Mouse (Mus musculus) midbrain, embryonic 10.5 days (tissue): ENCODE results near the gene Zfp668. TPM values are rescaled to one million over a fixed set of nuclear protein-coding genes. Genes with fewer than 3 reads are reported as not detected.
"Not testable (repeated sequence)": the region's sequence is repeated elsewhere in the genome, so short reads cannot be mapped to it uniquely, and the experiment has no call there.

Experiments used
- DNase-seq: peaks from one replicate; pipeline ENCODE4 v3.0.0-alpha.2; 2017; ENCODE audit warnings: low spot score
- H3K27ac ChIP-seq: fragments of 300-500 bp; sonication (generic); replicated peaks from 2 replicates; pipeline ENCODE4 v1.5.1; 2016; ENCODE audit warnings: mild to moderate bottlenecking
- H3K27me3 ChIP-seq: fragments of 300-500 bp; sonication (generic); 2 replicates; pipeline ENCODE4 v1.6.1; 2016; ENCODE audit warnings: low read depth, mild to moderate bottlenecking; ENCODE audit not compliant: poor library complexity, severe bottlenecking
- H3K36me3 ChIP-seq: fragments of 300-500 bp; sonication (generic); 2 replicates; pipeline ENCODE4 v1.6.1; 2016; ENCODE audit warnings: mild to moderate bottlenecking, moderate library complexity
- H3K4me1 ChIP-seq: fragments of 300-500 bp; sonication (generic); 2 replicates; pipeline ENCODE4 v1.6.1; 2016
- H3K4me3 ChIP-seq: fragments of 300-500 bp; sonication (generic); 2 replicates; pipeline ENCODE4 v1.5.1; 2016; ENCODE audit warnings: mild to moderate bottlenecking, moderate library complexity
- H3K9me3 ChIP-seq: fragments of 300-500 bp; sonication (generic); replicated peaks from 2 replicates; pipeline ENCODE4 v1.6.1; 2016; ENCODE audit warnings: mild to moderate bottlenecking
- WGBS: fragments of 180-500 bp; shearing (Covaris S2); methylation state at CpG from one replicate; pipeline ENCODE4 v1.1.7; 2016; 5-methylcytosine and 5-hydroxymethylcytosine counted together
- polyA plus RNA-seq: library from polyadenylated mRNA; unstranded; fragments of >200 nt; fragmentation: Nextera tagmentation; extraction: Ambion mirVana; gene quantifications from 2 replicates; pipeline ENCODE4 v1.2.1, GENCODE M21; 2016

The Zfp668 gene
- polyA plus RNA-seq, 1 experiment from 2014 or later, result 41.5 TPM

DNA sequence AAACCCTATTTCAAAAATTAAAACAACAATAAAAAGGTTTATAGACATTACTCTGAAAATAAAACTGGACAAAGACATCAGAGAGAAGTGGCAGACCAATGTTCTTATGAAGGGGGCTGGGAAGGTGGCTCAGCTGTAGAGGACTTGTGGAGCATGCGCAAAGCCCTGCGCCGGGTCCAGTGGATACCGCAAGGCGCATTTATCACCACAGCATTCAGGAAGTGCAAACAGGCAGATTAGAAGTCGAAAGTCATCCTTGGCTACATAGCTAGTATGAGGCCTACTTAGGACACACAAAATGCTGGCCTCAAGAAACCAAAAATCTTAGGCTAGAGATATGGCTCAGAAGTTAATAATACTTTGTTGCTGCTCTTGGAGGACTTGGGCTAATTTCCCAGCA, 18.4 kb downstream of the Zfp668 start:
- WGBS, result 93% methylated on average over 6 of the region's 6 CpGs
- Histone ChIP-seq H3K27me3 (no peaks in the 10 kb centered on the region), H3K36me3 (peaks cover 4% of the 10 kb centered on the region; the same call in 1 of the 2 replicates), H3K9me3 (no peaks in the 10 kb centered on the region), H3K4me1 (no peaks in the 10 kb centered on the region), H3K4me3 (no peak overlapping the region), H3K27ac (no peak overlapping the region)
- no peak for DNase-seq

DNA sequence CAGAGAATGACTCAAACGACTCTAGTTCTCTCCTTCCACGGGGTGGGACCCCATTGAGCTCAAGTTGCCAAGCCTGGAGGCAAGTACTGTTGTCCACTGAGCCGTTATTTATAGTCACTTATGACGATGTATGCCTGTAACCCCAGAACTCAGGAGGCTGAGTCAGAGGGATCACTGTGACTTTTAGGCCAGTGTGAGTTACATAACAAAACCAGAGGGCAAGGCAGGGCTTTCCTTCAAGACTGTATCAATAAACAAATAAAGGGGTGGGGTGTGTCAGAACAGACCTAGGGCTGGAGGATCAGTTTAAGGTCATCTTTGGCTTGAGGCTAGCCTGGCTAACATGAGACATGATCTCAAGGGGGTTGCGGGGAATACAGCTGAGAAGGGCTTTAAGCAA, 25.7 kb downstream of the Zfp668 start:
- peaks cover 9% of the 10 kb centered on the region; the same call in 1 of the 2 replicates for H3K36me3 ChIP-seq
- 82% methylated on average over 5 of the region's 5 CpGs for WGBS
- H3K4me3 ChIP-seq, result no peak overlapping the region
- no peaks in the 10 kb centered on the region for H3K4me1 ChIP-seq
- no peak overlapping the region for H3K27ac ChIP-seq
- no peaks in the 10 kb centered on the region for H3K27me3 ChIP-seq
- DNase-seq, result no peak
- H3K9me3 ChIP-seq, result no peaks in the 10 kb centered on the region

DNA sequence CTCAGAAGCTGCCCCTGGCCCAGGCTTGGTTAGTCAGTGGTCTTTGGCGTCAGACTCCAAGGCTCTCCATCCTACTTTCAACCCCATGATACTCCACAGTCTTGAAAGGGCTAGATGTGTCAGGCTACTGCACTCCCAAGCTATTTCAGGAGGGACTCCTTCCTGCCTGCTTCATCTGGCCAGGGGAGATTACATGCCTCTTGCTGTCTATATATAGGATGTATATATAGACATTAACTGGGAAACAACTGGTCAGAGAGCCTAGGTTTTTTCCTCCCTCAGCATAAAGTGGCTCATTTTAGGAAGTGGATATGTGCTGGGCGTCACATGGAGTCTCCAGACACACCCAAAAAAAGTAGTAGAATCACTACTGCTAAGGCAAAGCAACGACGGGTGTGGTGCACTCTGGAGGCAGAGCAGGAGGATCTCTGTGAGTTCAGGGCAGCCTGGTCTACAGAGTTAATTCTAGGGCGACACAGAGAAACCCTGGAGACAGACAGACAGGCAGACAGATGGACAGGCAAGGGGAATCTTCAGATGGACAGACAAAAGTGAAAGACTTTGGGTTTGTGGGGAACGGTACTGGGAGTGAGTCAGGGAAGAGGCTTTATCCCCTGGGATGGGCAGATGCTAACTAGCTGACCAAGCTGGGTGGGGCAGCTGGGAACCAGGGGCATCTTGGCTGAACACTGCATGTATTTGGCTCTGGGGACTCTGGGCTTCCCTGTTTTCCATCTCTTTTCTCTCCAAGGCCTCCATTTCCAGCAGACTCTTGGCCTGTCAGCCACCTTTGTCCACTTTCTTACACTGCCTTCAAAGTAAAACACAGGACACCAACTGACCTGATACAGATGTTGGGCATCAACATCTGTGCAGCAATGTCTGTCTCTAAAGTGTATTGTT, 26.4 kb downstream of the Zfp668 start:
- WGBS, result 78% methylated on average over 6 of the region's 6 CpGs
- Histone ChIP-seq H3K4me3 (no peak overlapping the region), H3K4me1 (no peaks in the 10 kb centered on the region), H3K27me3 (no peaks in the 10 kb centered on the region), H3K27ac (no peak overlapping the region), H3K9me3 (no peaks in the 10 kb centered on the region), H3K36me3 (peaks cover 9% of the 10 kb centered on the region; the same call in 1 of the 2 replicates)
- no peak for DNase-seq

DNA sequence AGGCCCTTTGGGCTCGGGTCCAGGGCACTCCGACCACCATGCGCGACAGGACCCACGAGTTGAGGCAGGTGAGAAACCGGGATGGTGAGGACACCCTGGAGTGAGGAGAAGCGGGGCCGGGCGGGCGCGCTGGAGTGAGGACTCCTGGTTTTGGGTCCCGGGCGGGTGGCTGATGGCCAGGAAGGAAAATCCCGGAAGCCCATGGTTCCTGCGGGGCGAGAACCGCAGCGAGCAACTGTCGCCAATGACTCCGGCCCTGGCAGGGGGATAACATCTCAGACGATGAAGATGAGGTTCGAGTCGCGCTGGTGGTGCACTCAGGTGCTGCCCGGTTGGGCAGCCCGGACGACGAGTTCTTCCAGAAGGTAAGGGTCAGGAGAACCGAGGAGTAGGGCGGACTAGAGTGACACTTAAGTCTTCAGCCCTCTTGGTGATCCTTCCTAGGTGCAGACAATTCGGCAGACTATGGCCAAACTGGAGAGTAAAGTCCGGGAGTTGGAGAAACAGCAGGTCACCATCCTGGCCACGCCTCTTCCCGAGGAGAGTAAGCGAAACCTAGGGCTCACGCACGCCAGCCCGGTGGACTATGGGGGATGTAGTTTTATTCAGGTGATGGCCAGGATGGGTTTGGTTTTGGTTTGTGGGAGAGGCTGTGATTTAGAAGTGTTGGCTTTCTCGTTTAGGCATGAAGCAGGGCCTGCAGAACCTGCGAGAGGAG, 34.5 kb downstream of the Zfp668 start:
- Histone ChIP-seq H3K27ac (peak overlapping the region; percentile 86), H3K4me3 (peak overlapping the region; percentile 83), H3K27me3 (peaks cover 6% of the 10 kb centered on the region; the same call in 1 of the 2 replicates), H3K36me3 (peaks cover 14% of the 10 kb centered on the region; the same call in 1 of the 2 replicates), H3K9me3 (no peaks in the 10 kb centered on the region), H3K4me1 (peaks cover 21% of the 10 kb centered on the region)
- under 1% methylated on average over 40 of the region's 40 CpGs for WGBS
- peak; percentile 67 for DNase-seq

DNA sequence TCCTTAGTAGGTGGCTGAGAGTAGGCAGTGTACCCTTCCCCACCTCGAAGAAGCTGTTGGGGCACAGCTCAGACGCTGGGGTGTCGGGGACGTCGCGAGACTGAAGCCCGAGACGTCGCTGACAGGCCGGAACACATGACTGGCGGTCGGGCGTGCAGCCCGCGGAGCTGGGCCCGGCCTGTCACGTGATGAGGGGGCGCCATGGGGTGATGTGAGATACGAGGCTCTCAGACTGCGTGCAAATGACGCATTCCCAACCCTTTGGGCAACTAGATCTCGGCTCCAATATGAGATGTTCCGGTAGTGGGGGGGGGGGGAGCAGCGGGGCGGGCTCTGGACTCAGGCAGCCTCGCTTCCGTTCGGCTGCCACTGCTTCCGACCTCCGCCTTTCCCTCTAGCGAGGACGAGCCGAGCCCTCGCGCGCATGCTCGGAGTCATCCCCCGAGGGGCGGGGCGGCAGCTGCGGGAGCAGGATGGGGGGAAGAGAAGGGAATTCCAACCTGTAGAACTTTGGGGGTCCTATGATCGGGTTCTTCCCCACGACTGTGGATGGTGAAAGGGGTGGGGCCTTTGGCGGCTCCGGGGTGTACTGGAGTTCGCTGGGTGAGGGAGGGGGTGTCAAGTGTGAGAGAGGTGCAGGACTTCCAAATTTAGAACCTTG, 35.2 kb downstream of the Zfp668 start:
- Histone ChIP-seq H3K9me3 (no peaks in the 10 kb centered on the region), H3K4me1 (peaks cover 21% of the 10 kb centered on the region), H3K27me3 (peaks cover 6% of the 10 kb centered on the region; the same call in 1 of the 2 replicates), H3K36me3 (peaks cover 10% of the 10 kb centered on the region; the same call in 1 of the 2 replicates), H3K4me3 (peak overlapping the region; percentile 83), H3K27ac (peak overlapping the region; percentile 86)
- DNase-seq, result peak; percentile 90
- under 1% methylated on average over 46 of the region's 46 CpGs for WGBS

DNA sequence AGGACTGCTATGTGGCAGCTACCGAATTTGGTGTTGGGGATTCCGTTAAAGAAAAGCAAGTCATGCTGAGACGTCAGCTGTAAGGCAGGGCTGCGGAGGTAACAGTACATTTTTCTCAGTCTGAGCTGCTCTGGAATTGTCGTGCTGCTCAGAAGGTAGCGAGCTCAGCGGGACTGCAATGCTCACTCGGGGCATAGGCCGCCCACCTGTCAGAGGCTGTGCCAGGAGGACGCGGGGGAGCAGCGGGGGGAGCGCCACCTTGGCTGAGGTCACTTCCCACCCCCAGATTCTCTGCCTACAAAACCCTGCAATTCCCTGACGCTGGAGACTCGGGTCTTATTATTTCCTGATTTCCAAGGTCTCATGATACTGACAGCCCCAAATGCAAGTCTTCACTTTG, 35.7 kb downstream of the Zfp668 start:
- no peak for DNase-seq
- Histone ChIP-seq H3K27ac (peak overlapping the region; percentile 86), H3K4me1 (peaks cover 21% of the 10 kb centered on the region), H3K9me3 (no peaks in the 10 kb centered on the region), H3K4me3 (peak overlapping the region; percentile 83), H3K36me3 (0 out of 2 replicates have a peak, but pooled peaks cover 8% of the 10 kb centered on the region), H3K27me3 (peaks cover 6% of the 10 kb centered on the region; the same call in 1 of the 2 replicates)
- WGBS, result 5% methylated on average over 15 of the region's 15 CpGs

DNA sequence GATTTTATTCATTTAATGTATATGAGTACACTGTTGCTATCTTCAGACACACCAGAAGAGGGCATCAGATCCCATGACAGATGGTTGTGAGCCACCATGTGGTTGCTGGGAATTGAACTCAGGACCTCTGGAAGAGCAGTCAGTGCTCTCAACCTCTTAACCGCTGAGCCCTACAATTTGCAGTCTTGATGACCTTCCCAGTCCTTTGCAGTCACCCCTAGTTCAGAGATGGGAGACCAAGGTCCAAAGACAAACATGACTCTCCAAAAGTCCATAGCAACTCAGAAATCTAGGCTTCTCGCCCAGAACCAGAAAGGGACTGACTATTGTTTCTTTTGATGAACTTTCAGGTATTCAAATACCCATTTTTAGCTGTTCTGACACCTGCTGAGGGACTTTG, 36.6 kb downstream of the Zfp668 start:
- not testable (repeated sequence) for H3K27me3 ChIP-seq, H3K4me3 ChIP-seq, H3K9me3 ChIP-seq, H3K27ac ChIP-seq, H3K36me3 ChIP-seq, DNase-seq
- H3K4me1 ChIP-seq, result peaks cover 21% of the 10 kb centered on the region
- WGBS, result 77% methylated on average over 2 of the region's 2 CpGs

DNA sequence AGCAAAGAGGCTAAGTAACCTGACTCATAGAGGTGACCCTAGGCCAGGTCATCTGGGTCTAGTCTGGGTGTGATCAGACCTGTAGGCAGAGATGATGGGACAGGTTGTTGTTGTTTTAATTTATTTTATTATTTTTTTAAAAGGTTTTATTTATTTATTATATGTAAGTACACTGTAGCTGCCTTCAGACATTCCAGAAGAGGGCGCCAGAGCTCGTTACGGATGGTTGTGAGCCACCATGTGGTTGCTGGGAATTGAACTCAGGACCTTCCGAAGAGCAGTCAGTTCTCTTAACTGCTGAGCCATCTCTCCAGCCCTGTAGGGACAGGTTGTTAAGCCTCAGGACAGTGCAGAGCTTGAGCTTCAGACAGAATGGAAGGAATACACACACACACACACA, 38.8 kb downstream of the Zfp668 start:
- not testable (repeated sequence) for DNase-seq, H3K9me3 ChIP-seq, H3K27ac ChIP-seq, H3K27me3 ChIP-seq, H3K36me3 ChIP-seq, H3K4me3 ChIP-seq
- WGBS, result 79% methylated on average over 4 of the region's 4 CpGs
- peaks cover 20% of the 10 kb centered on the region for H3K4me1 ChIP-seq

DNA sequence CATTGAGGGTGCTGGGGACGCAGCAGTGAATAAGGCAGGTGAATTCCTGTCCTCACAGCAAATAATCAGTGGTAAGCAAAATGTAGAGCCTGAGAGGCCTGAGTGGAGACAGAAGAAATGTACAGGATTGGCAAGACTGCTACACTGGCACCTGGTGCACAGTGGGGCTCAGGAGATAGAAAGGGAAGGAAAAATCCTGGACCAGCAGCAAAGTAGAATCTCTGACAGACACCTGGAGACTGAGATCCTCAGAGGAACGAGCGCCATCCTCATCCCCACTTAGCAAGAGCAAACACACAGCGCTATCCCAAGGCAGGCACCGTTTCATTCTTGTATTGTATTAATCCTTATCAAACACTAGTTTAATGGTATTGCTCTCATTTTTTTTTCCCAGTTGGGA, 39.2 kb downstream of the Zfp668 start:
- Histone ChIP-seq H3K4me1 (peaks cover 16% of the 10 kb centered on the region), H3K27me3 (peaks cover 6% of the 10 kb centered on the region; the same call in 1 of the 2 replicates), H3K4me3 (no peak overlapping the region), H3K9me3 (no peaks in the 10 kb centered on the region), H3K27ac (no peak overlapping the region), H3K36me3 (no peaks in the 10 kb centered on the region)
- WGBS, result 87% methylated on average over 5 of the region's 5 CpGs
- no peak for DNase-seq

DNA sequence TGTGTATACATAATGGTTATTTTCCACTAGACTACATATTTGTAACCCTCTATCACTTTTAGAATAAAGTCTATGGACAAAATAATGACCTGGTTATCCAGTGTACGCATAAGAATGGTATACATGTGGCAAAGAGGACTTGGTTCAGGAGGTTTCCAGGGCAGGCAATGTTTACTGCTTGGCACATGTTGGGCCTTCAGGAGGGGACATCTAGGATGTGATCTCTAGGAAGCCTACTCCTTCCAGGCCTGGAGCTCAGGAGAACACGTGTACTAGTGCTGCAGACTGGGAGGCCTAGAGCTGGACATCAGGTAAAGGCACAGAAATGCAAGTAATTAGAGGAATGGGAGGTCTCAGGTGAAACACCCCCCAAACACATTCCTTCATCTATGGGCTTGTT, 41.1 kb downstream of the Zfp668 start:
- H3K27me3 ChIP-seq, result peaks cover 6% of the 10 kb centered on the region; the same call in 1 of the 2 replicates
- DNase-seq, result no peak
- no peak overlapping the region for H3K27ac ChIP-seq
- H3K9me3 ChIP-seq, result no peaks in the 10 kb centered on the region
- WGBS, result 95% methylated on average over 2 of the region's 2 CpGs
- H3K4me1 ChIP-seq, result no peaks in the 10 kb centered on the region
- H3K4me3 ChIP-seq, result no peak overlapping the region
- H3K36me3 ChIP-seq, result no peaks in the 10 kb centered on the region

DNA sequence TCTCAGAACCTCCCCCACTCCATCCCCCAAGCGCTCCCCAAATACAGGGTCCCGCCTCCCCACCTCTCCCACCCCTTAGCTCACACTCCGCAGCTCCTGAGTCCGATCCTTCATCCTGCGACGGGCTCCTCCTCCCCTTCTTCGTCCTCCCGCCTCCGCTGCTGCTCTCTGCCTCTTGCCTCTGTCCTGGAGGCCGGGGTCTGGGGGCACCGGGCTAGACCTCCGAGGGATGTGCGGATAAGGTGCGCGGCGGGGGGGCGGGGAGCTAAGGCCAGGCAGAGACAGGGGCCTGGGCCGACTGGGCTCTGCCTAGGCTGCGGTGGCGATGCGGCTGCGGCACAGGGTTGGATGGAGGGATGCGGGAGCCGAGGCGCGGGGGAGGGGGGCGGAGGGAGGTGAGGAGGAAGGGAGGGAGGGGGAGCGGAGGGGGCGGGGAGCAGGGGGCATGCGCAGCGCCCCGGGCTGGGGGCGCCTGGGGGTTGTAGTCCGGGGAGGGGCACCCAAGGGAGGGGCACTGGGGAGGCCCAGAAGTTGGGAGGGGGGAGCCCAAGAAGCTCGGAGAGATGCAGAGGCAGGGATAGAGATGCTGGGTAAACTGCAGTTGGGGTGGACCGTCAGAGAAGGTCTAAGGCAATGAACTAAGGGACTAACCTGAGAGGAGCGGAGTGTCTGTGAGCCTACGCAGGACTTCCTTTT, 52.3 kb downstream of the Zfp668 start, which contains the start of the genes Stx4a and Stx1b:
Gene Stx4a, plus strand, starts transcription at position 119 of the 696 bp plus-strand sequence.
Gene Stx1b, minus strand, starts transcription at position 374 of the 696 bp plus-strand sequence.
- H3K4me3 ChIP-seq, result peak within 1 kb of the TSS; percentile 73
- H3K27me3 ChIP-seq, result no peaks in the 10 kb centered on the region
- H3K4me1 ChIP-seq, result peaks cover 37% of the 10 kb centered on the region
- no peaks in the 10 kb centered on the region for H3K36me3 ChIP-seq
- DNase-seq, result peak; percentile 77
- no peaks in the 10 kb centered on the region for H3K9me3 ChIP-seq
- H3K27ac ChIP-seq, result peak within 1 kb of the TSS; percentile 89
- 2% methylated on average over 31 of the region's 38 CpGs for WGBS
